Mouse (Mus musculus): Measurements from ENCODE around the gene Rmnd1.
A peak's percentile ranks its signal among the peaks of the same experiment; 100 is the strongest.

The Rmnd1 gene

GRCm38 (mm10) chr10:4432123-4432931 lies at the start of gene Rmnd1, which contains the start of gene Armt1:
Rmnd1 (minus strand) TSS chr10:4432388.
Armt1 (plus strand) TSS chr10:4432467.
- DNase-seq: peak; percentile 98

DNA sequence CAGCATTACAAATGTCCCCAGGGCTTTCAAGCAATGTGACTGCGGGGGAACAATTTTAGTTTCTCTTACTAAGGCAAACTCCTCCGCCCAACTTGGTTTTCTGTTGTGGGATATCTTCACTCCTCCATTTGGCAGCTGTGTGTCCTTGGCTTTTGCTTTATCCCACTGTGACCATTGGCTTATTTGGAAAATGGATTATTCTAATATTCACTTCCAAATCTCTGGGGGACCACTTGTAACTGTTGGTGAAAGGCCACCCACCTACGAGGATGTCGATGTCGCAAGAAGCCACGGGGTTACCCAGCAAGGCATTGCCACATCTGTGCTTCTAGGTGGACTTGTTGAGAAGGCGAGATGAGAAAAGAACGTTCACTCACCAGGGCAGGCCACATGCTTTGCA lies 49.5 kb upstream of the Rmnd1 start:
- no peak for DNase-seq

GRCm38 (mm10) chr10:4480929-4481328 lies 48.7 kb upstream of the Rmnd1 start:
- DNase-seq: no peak

DNA sequence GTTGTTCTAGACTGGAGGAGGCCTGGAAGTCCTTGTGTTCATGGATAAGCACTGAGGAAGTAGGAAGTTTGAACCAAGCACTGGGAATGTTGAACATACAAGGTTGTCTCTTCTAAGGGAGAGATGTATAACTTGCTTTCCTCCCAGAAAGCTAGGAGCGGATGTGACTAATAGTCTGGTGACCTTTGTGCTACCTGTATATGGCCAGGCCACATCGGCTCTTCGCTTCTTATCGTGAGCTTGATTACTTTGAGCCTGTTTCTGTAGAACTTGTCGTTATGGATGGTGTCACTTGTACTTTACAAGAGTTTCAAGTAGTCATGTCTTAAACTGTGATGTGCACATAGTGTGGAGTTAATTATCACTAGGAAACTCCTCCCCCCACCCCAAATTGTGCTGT lies 44.4 kb upstream of the Rmnd1 start:
- DNase-seq: no peak

DNA sequence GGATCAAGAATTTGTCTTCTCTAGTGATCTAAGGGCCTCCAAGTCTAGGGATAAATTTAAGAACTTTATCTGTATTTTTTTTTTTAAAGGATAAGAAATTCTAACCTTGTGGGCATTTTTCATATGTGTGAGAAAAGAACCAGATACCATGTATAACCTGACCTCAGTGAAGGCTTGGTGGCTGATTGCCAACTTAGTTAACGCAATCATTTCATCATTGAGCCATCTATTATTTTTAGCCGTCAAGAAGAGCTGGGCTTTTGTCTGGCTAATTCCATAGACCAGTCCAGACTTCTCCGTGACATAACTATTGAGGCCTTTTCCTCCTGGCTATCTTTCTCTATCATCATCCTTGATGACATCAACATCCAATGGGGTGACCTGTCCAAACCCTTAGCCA lies 43.2 kb upstream of the Rmnd1 start:
- DNase-seq: no peak

DNA sequence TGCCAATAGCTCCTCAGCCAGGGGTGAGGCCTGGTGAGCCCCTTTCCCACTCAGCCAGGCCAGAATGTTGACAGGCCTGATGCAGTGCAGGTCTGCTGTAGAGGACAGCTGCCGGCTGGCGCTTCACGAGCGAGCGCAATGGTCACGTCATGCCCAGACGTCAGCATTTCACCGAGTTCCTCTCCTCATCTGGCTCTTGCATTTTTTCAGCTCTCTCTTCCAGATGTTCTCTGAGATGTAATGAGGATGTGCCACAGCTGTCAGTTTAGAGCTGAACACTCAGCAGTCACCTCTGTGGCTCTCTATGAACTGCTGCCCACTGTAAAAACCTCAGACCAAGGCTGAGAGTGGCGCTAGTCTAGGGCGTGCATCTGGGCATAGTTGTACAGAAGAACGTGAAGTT lies 41.4 kb upstream of the Rmnd1 start:
- DNase-seq: no peak

- no peak for DNase-seq
These were observed 37.2 kb upstream of the Rmnd1 start for GRCm38 (mm10) chr10:4469406-4469805.

DNA sequence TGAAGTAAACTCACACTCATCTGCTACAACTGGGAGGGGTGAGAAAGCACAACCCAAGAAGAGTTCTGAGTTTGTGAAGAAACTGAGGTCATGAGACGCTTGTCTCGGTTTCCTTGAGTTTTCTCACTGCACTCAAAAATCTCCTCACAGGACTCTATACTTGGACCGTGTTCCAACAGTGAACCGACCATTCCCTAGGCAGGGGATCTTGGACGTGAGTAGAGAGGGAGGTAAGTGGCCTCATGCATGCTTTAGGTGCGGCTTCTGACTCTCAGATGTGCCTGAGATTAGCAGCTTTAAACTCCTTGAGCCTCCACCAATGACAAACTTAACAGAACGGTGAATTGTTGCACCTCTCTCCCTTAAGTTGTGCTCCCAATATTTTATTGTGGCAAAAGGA lies 33.6 kb upstream of the Rmnd1 start:
- DNase-seq: no peak

GRCm38 (mm10) chr10:4460201-4460600 lies 28.0 kb upstream of the Rmnd1 start:
- no peak for DNase-seq

DNA sequence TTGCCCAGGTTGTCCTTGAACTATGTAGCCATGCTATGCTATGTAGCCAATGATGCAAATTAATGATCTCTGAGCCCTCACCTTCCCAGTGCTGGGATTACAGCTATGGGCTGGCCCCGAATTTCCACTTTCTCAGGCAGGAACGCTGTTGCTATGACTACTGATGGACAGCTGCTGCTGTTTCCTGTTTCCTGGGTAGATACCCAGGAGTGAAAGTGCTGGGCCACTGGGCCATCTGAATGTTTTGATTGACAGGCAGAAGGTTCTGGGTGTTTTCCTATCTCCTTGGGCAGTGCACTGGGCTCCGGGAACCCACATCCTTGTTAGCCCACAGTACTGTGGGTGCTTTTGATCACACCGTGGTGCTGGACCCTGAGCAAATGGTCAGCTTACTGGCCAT lies 24.2 kb upstream of the Rmnd1 start:
- DNase-seq: no peak

- DNase-seq: no peak
These were observed 3.2 kb upstream of the Rmnd1 start for GRCm38 (mm10) chr10:4435416-4435815.

DNA sequence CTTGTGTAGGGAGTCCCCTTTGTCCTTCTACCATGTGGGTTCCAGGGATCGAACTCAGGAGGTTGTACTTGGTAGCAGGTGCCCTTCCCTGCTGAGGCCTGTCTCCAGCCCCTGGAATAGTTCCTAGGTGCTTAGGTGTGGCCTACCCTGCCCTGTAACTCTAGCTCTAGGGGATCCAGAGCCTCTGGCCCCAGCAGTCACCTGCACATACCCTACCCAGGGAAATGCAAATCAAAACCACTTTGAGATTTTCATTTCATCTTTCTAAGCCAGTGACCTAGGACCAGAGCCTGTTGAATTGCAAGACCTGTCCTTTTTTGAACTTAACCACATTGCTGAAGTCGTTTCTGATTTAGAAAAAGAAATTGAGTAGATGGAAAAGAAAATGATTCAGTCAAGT lies 1.7 kb upstream of the Rmnd1 start:
- peak; percentile 37 for DNase-seq

DNA sequence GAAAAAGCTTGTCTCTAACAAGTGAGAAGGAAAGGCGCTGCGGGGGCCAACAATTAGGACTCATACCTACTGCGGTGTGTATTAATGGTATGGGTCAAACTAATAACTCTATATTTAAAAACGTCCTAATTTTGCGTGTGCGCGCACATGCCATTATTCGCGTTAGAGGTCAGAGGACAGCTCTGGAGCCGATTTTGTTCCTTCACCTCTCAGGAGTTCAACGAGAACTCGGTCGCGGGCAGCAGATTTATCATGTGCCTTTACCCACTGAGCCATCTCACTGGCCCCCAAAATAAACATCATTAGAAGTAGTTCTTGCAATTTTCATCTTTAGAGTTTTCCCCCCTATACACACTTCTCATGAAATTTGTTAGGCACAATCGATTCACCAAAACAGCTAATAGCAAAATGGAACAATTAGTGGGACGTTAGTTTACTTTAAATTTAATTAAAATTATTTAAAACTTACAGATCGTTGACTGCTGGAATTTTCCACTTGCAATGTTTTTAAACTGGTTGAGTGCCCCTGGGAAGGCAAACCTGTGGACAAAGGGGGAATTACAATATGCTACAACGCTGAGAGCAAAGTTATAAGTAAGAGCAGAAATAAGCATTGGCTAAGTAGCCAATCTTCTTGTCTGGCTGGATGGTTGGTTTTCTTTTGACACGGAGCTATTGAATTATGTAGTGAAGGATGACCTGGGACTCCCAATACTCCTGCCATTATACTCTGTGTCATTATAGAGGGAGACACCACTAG lies 988 bp upstream of the Rmnd1 start:
- no peak for DNase-seq

DNA sequence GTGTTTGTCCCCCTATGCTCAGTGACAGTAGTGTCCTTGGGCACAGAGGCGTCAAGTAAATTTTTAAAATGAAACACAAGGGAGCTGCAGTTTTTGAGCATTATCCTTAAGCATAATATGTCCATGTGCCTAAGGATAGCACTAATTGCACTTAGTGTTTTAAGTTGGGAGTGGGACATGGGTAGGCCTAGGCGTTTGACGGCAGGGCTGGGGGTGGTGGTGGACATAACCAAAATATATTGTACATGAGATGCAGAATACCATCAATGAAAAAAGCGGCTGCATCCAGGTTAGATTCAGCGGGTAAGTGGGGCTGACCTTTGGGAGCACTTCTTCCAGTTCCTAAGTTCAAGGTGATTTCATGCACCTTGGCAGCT lies 454 bp downstream of the Rmnd1 start:
- no peak for DNase-seq

DNA sequence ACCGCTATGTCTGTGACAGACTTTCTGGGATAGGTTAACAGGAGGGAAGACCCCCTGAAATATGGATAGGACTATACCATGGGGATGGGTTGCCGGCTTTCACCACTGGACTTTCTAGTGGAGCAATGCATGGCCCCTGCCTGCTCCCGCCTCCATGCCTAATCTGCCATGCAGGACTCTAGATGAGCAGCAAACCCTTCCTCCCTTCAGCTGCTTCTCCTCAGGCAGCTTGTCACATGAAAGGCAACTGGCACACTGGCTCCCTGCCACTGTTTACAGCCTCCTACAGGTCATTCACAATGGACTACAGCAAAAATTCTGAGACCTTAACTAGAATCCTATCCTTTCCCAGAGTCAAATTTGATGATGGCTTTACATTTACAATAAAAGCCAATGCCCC lies 1.4 kb downstream of the Rmnd1 start:
- DNase-seq: peak; percentile 77

DNA sequence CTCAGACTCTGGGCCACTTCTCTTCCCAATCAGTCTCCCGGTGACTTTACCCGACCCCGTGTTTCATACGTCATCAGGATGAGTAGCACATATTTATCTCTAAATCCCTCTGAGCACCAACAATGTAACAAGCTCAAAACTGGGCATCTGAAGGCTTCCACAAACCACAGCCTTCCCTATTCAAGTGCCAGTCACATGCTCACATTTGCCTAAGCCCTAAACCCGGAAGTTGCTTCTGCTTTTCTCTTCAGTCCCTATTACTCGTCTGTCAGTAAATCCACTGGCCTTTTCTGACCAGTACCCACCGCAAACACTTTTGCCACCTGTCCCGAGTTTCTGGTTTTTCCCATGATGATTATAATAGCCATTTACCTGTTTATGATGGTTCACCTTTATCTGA lies 1.8 kb downstream of the Rmnd1 start:
- no peak for DNase-seq

GRCm38 (mm10) chr10:4425245-4425644 lies 6.9 kb downstream of the Rmnd1 start:
- no peak for DNase-seq

- DNase-seq: no peak
These were observed 25.0 kb downstream of the Rmnd1 start for GRCm38 (mm10) chr10:4407191-4407590.

DNA sequence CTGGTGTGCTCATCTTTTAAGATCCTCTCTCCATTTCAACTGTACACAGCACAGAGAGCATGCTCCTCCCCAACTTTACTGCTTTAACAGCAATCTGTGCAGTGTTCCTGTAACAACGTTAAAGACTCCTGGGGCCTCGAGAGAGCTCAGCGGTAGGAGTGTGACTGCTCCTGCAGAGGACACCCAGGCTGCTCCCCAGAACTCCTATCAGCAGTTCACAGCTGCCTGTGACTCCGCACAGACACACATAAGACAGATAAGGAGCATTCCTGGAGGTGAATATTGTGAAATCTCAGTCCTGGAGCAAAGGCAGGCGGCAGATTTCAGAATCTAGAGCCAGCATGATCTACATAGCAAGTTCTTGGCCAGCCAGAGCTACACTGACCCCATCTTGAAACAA lies 26.7 kb downstream of the Rmnd1 start:
- DNase-seq: no peak

DNA sequence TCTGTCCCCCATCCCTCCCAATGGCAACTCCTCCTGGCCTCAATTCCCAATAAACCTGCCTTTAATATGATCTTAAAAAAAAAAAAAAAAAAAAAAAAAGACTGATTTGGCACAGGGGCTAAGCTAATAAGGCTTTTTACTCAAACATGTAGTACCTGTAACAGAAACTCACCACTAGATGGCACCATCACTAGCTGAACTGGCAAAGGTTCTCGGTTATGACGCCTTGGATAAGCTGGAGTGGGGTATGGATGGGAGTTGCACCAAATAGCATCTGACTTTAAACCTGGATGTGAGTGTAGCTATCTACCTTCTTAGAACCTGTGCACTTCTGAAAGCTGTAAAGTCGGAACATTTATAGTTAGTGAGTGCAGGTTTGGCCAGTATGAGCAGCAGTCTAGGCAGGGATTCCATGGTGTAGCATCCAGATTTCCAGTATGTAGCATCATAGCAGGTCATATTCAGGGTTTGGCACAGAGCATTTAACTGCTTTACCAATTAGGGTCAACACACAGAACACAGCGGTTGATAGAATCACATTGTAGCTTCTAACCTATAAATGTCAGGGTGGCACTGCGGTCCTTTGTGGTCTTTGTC lies 27.2 kb downstream of the Rmnd1 start:
- DNase-seq: no peak

GRCm38 (mm10) chr10:4398058-4398457 lies 34.1 kb downstream of the Rmnd1 start:
- DNase-seq: no peak

DNA sequence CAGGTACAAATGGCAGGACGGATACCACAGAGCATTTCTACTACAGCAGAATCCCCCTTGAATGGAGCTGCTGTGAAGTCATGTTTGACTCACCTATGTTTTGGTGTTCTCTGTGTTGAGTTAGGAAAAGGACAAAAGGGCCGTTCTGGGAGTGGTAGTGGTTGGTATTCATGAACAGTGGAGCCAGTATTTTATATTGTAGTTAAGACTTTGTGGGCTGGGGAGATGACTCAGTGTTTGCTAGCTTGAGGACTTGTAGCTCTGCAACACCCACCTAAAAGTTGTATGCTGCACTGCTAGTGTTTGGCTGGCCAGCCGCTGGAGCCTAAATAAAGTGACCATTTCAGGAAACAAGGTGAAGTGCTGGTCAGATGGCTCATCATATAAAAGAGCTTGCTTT lies 36.9 kb downstream of the Rmnd1 start:
- DNase-seq: no peak

DNA sequence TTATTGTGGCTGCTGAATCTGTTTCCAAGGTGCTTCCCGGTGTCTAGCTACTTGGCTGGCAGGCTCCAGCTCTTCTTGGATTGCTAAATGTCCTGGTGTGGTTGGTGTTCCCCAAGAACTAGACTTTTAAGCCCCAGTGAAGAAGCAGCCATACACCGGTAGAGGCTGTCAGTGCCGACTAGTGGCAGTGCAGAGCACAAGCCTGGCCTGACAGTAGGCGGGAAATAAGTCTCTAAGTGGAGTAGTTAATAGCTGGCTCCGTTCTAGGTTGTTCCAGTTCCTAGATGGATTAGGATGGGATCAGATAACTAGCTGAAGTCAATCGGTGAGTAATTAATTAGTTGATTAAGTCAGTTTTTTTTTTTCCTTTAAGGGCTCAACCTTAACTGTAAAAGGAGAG lies 40.3 kb downstream of the Rmnd1 start:
- DNase-seq: no peak

- DNase-seq: no peak
These were observed 41.1 kb downstream of the Rmnd1 start for GRCm38 (mm10) chr10:4391076-4391475.
